Mouse (Mus musculus) B cell, adult 2 months (primary cell): Measurements from ENCODE around the gene Gm21860.
A peak's percentile ranks its signal among the peaks of the same experiment; 100 is the strongest.
"Not testable (repeated sequence)": the region's sequence is repeated elsewhere in the genome, so short reads cannot be mapped to it uniquely, and the experiment has no call there.

ENCODE experiments used
- DNase-seq, 2 experiments: peaks; one replicate each; pipeline ENCODE4 v3.0.0; 2022

Gm21860 gene

GRCm38 (mm10) chrY:90732101-90732542, 22.5 kb downstream of the Gm21860 start:
- DNase-seq, result peak; percentile 34 to 58

GRCm38 (mm10) chrY:90731593-90731955, 23.0 kb downstream of the Gm21860 start:
- DNase-seq, result not testable (repeated sequence)

- peak; percentile 65 to 67 for DNase-seq
Observed at GRCm38 (mm10) chrY:90730908-90731592, 23.6 kb downstream of the Gm21860 start.

- DNase-seq, result peak; percentile 85 to 86
Observed at GRCm38 (mm10) chrY:90729816-90730303, 24.8 kb downstream of the Gm21860 start.

- not testable (repeated sequence) for DNase-seq
Observed at GRCm38 (mm10) chrY:90728905-90729256, 25.7 kb downstream of the Gm21860 start.

GRCm38 (mm10) chrY:90728251-90728904, 26.2 kb downstream of the Gm21860 start:
- not testable (repeated sequence) for DNase-seq

- not testable (repeated sequence) for DNase-seq
Observed at GRCm38 (mm10) chrY:90727121-90727908, 27.3 kb downstream of the Gm21860 start.

- peak; percentile 56 to 62 for DNase-seq
Observed at GRCm38 (mm10) chrY:90725701-90726451, 28.7 kb downstream of the Gm21860 start.

GRCm38 (mm10) chrY:90725166-90725565, 29.5 kb downstream of the Gm21860 start:
- DNase-seq, result not testable (repeated sequence)

GRCm38 (mm10) chrY:90724014-90724709, 30.5 kb downstream of the Gm21860 start:
- DNase-seq, result peak; percentile 79 to 82

- DNase-seq, result peak; percentile 40 to 60
Observed at GRCm38 (mm10) chrY:90723336-90723987, 31.2 kb downstream of the Gm21860 start.

- DNase-seq, result peak in 1 of 2 experiments; percentile 38
Observed at GRCm38 (mm10) chrY:90720505-90720904, 34.1 kb downstream of the Gm21860 start.

GRCm38 (mm10) chrY:90719403-90720232, 35.0 kb downstream of the Gm21860 start:
- DNase-seq, result not testable (repeated sequence)

GRCm38 (mm10) chrY:90718583-90719402, 35.8 kb downstream of the Gm21860 start:
- peak; percentile 74 to 79 for DNase-seq

GRCm38 (mm10) chrY:90718021-90718420, 36.6 kb downstream of the Gm21860 start:
- not testable (repeated sequence) for DNase-seq

GRCm38 (mm10) chrY:90717496-90717895, 37.1 kb downstream of the Gm21860 start:
- peak in 1 of 2 experiments; percentile 33 for DNase-seq
